Mouse (Mus musculus) left cerebral cortex, adult 9 months (tissue): ENCODE results near the gene Uvrag.

Experiments
- DNase-seq, 2 experiments: peaks; one replicate each; pipeline ENCODE4 v3.0.0; 2022; ENCODE audit warnings: low spot score in 2 of 2

Uvrag gene

DNA sequence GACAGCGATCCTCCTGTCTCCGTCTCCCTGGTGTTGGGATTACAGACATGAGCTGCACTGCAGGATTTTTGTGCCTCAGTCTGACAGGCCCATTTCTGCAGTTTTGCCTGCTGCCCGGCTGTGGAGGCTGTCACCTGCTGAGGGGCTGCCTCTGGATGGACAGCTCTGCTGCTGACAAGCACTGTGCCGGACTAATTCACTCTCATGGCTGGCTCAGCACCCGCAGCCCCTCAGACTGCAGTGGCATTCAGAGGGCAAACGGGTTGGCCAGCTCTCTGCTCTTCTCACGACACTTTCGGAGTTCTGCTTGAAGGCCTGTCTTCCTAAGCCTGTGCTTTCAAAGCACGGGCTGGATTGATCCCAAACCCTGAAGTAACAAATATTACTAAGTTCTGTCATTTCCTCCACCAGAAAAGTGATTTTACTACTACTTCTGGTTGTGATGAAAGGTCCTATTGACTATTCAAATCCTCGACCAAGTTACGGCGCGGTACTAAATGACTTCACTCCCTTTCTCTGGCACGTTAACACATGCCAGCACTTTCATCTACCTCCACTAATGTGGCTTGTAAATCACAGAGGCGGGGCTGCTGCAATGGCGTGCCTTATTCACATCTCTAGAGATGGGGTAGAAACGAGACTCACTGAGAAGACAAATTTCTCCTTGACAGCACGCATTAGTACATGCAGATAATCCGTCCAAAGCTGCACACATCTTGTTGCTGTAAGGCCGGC is 203.7 kb downstream of the Uvrag start:
- no peak for DNase-seq

DNA sequence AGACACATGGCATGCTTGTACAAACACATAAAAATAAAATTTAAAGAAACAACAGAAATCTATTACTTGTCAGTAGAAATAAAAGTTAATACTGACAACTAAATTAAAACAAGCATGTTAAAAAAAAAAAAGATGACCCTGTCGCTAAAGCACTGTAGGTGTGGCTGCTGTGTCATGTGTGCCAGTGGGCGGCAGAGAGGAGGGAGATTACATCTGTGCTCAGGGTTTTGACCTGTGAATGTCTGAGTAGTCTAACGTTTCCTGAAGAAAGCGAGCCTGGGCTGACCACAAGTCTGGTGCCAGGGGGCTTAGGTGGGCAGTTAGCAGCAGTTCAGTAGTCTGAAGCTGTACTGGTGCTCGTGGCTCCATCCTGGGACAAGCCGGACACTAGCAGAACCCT is 205.2 kb downstream of the Uvrag start:
- no peak for DNase-seq

DNA sequence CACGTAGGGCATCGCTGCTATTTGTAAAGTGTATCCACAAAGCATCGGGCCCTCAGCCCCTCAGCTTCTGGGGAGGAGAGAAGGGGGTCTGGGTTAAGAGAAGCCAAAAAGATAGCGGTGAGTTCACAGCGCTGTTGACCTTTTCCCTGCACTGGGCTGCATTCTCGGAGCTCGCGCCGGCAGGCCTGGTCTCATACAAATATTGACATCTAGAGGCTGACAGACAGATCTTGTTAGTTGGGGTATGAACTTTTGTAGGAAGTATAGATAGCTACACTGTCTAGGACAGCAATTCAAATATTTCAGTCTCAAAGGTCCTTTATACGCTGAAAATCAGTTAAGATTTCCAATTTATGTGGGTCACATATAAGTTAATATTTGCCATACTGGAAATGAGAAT is 205.7 kb downstream of the Uvrag start:
- no peak for DNase-seq

DNA sequence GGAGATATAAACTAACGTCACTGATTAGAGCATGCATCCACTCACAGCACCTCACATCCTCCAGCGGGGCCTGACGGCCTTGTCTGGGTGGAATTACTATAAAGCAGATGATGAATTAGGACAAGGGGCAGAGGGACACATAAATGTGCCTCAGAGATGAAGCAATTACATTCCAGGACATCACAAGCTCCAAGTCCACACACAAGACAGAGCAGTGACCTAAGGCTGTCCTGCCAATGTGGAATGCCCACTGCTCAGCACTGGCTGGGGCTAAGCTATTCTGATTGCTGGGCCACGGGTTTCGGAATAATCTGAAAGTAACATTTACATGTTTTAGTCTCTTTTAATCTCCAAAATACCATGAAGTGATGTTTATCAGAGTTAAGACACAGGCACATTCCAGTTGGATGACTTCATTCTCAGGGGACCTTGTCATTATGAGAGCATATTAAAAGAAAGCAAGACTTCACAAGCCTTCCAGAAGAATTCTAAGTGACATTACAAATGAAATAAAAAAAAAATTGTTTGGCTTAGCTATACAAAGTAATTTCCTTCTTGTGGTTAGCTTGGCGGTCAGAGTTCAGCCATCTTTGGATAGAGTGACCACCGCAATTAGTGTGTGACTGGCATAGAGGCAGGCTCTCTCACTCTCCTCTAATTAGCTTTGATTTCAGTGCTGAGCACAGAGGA is 212.5 kb downstream of the Uvrag start:
- no peak for DNase-seq

DNA sequence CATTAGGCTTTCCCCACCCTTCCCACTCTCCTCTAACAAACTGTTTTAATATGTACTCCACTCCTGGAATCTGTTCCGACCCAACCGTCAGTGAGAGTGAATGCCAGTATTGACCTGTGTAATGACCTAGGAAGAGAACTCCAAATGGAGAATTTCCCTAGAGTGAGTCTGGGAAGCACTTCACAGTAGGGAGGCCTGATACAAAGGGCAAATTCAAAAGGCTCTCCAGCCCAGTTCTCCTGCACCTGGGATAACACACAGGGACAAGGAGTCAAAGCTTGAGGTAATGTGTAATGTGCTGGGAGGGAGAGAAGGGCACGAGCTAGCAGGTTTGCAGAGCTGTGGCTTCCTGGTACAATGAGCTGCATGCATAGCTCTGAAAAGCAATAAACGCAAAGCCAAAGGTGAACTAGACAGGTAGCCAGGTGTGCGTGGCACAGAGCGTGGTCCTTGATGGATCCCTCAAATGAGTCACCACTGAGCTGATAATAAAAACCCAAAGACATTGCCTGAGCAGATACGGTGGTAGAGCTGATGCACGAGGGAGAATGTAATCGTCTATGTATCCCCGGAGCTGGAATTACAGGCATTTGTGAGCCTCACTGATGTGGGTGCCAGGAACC is 213.9 kb downstream of the Uvrag start:
- DNase-seq: no peak

DNA sequence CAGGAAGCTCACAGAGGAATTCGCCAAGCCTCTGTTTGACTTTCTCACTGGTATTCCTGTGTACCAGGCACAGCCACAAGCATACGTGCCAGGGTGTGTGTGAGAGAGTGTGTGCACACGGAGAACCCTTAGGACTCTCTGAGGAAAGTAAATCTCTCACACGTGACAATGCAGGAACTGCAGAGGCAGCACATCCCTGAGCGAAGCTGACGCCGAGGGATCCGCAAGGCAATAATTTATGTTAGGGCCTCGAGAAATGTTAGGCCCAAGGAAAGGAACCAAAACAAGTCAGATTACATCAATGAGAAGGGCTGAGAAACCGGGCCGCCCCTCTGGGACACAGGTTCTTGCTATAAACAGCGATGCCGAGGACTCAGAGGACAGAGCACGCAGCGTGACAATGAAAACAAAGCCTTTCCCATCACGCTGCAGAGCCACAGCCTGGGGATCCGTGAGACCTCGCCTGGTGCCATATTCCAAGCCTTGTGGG is 216.5 kb downstream of the Uvrag start:
- DNase-seq: peak in 1 of 2 experiments; percentile 22

DNA sequence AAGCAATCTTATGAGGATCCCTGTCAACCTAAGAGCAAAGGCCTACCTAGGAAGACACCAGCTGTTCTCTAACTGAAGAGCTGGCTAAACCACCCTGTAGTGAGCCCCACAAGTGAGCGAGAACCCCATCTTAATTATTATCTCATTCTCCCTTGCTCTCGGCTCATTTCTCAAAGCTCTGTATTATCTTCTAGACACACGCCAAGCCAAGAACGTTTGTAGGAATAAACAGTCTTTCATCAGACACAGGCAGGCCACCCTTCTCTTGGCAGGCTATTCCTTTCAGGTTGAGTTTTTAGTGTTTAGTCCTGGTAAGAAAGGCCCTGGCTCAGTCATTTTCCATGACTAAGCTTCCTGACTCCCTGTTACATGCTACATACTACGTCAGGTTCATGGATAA is 218.0 kb downstream of the Uvrag start:
- DNase-seq: no peak

DNA sequence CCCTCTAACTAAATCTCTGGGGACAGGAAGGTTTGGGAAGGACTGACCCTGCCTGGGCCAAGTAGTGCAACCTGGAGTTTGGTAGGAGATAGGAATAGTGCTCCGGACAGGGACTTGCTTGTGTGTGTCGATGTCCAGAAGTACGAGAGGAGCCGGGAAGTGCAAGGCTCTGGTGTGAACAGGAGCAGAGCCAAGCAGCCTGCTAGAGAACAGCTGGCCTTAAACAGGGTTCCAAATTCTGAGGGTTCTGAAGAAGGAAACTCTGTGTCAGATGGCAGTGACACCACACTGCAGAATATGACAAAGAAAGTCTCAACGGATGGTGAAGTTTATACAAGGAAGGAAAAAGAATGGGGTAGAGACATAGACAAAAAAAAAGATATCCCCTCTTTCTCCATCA is 223.5 kb downstream of the Uvrag start:
- DNase-seq: no peak

DNA sequence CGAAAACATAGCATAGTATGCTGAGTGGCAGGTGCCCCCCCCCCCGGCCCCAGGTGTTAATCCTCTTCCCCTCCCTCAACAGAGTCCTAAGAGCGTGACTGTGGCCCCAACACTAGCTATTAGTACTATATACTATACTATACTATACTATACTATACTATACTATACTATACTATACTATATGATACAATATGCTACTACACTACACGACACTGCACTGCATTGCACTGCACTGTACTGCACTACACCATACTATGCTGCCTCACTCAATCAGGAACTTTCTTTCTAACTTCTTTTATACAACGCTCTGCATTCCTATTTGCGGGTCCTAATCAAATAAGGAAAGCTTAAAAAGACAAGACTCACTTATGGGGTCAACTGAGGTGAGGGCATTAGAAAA is 224.4 kb downstream of the Uvrag start:
- DNase-seq: no peak

DNA sequence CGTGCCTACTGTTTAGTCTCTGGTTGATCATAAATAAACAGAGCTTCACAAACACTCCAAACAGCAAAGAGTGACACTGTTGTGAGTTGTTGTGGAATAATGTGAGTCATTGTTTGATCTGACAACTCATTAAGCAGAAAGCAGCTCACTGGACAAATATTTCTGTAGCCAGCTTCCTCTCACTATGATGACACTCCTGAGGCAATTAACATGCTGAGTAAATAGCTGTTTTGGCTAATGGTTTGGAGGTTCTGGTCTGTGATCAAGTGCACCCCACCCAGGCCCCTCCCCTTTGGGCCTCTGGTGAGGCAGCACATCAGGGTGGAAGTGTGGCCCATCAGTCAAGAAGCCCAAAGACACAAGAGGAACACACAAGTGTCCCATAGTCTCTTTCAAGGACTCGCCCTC is 228.0 kb downstream of the Uvrag start:
- DNase-seq: no peak

DNA sequence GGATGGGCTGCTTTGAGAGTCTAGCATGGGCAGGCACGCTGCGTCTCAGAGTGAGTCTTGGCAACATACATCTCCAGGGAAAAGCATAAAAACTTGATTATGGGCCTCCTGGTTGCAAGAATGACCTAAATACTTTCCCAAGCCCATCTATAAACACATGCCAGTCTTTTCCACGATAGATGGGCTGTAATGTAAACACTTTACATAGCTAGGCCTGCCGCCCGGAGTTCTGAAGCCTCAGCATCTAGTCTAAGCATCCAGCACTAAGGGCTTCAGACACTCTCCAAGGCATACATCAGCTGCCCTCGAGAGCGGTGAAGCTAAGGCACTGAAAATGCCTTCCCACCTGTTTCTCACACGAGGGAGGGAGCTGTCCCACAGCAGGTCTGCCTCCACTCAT is 229.7 kb downstream of the Uvrag start:
- DNase-seq: no peak

DNA sequence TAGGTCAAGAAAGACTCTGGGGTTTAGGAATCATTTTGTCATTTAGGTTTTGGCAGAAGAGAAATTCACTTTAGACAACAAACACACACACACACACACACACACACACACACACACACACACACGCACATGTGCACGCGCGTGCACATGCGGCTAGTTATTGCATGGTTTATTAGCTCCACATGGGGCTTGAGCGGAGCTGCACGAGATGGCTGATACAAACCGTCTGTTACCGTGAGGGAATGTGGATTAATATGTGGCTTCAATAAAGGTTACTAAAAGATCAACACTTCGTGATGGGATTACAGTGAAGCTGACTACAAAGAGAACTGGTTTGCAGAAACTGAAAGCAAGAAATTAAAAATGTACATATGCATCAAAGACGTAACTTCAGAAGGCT is 230.2 kb downstream of the Uvrag start:
- no peak for DNase-seq

DNA sequence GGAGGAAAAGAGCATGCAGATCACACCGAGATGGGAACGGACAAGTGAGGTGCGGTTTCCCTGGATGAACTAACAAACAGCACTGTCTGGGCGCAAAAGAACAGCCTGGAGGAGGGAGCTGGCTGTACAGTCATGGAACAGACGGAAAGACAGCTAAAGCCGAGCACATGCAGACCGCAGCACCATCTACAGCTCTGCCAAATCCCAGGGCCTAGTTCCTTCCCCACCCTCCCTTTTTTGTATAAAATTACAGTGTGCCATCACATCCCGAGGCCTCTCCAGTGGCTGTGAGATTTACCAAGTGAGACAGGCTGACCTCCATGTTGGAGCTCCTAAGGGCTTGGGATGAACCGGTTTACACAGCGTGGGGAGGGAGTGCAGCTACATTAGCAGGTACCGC is 230.8 kb downstream of the Uvrag start:
- DNase-seq: no peak

DNA sequence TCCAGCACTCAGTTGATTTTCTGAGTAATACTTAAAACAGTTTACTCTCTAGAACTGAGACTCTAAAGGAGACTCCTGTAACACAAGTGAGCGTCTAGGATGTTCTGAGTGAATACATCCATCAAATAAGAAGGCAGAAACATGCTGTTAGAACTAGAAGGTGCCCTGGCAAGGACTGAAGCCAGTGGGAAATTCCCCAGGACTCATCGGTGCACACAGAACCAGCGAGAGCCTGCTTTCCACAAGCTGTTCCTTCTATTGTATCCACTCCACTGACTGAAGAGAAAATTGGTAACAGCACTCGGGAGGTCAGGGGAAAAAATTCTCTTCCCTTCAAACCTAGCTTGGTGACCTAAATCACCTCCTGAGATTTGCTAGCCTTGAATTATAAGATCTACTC is 233.5 kb downstream of the Uvrag start:
- DNase-seq: no peak

DNA sequence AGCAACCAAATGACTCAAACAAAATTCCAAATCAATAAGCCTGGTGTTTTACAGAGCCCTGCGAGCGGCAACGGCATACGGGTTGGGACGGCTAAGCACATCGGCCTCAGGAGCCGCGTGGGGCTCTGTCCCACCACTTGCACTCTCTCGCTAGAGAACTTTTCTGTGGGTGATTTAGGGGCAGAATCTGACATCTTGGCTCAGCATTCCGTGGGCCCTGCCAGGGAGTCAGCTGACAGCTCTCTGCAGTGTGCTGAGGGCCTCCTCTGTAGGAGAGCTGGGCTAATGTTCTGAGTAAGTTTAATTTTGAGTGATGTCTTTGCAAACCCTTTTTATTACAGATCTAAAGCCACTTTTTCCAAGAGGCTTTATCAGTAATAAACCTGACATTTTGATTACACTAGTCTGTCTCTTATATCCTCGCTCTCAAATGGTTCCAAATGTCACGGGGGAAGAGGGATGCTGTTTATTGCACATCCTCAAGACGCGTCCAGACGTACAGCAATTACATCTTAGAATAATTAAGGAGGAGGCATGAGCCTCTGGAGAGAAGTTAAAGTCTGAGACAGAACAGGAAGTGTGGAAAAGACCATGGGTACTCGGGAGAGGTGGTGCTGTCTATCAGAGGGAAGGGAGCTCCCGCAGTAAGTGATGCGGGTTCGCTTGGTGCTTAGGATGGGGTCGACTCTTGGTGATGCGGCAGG is 236.1 kb downstream of the Uvrag start:
- DNase-seq: no peak

DNA sequence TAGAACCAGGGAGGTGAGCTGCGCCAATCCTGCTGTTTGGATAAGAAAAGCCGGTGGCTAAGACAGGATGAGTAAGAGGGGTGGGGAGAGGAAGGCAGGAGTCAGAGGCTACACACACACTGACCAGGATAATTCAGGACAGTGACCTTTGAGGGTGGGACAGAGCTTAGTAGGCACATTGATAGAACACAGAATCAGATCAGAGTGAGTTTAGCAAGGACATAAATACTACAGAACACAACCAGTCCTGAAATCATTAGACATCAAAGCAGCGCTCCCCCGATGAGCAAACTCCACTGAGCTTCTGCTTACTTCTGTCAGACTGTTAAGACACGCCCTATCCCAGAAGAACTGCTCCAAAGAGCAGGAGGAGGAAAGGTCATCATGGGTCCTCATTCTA is 237.1 kb downstream of the Uvrag start:
- DNase-seq: no peak

DNA sequence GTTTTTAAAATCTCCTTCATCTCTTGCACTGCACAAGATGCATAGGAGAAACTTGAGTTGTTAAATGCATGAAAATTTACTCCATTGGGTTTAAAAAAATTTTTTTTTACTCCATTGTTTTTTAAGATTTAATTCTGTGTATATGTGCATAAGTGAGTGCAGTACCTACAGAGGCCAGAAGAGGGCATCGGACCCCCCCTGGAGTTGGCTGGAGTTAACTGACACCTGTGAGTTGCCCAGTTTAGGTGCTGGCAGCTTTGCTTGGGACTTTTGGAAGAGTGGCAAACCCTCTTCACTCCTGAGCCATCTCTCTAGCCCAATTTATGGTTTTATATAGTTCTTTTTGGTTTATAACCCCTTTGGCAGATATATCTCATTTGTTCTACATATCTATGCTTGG is 239.8 kb downstream of the Uvrag start:
- no peak for DNase-seq

DNA sequence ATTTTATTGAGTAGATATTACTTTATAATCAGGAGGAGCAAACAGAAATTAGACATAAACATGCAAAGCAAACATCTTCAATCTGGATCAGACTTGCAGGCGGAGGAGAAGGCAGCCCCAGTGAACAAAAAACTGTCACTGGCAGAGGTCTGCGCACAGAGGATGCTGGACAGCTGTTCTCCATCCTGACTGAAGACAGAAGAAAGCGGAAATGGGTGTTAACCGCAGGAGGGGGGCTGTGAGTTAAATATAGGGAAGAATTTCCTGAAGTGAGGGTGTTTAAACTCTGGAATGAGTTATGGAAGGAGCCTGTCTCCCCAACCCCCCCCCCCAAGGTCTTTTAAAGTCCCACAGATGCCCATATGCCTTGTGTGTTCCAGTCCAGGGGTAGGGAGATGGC is 241.1 kb downstream of the Uvrag start:
- no peak for DNase-seq

DNA sequence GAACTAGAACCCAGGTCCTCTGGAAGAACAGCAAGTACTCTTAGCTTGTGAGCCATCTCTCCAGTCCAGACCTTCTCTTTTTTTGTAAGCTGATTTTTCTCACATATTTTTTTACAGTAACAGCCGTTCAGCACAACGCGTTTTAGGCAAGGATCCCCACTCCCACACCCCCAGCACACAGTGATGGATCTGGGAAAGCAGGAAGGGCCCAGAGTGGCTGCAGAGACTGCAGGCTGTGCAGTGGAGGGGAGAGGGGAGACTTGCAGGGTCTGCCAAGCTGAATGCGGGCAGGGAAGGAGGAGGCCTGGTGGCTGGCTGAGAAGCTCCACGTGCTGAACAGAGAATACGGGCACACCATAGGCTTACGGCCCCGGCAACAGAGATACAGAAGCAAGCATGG is 243.6 kb downstream of the Uvrag start:
- peak in 1 of 2 experiments; percentile 33 for DNase-seq

DNA sequence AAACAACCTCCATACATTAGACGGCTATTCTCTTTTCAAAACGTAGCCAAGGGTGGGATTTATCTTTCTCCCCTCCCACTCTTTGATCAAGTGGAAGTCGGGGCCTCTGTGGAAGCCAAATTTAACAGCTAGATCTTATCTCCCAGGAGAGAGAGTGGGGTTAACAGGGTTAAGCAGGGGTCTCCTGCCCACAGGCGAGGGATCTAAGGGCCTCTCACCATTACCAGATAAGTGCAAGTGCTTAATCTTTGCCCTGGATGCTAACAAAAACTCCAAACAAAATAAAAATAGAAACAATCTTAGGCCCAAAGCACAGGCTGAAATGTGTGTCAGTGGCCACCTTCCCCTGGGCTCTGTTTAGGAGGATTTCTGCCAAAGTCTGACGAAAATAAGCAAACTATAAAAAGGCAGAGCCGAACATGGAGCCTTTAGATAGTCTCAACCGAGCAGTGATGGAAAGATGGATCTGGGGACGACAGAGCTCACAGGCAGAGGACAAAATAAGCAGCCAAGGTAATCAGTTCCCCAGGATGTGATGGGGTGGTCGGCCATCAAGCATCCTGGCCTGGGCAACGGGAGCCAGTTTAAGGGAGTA is 245.3 kb downstream of the Uvrag start:
- no peak for DNase-seq

DNA sequence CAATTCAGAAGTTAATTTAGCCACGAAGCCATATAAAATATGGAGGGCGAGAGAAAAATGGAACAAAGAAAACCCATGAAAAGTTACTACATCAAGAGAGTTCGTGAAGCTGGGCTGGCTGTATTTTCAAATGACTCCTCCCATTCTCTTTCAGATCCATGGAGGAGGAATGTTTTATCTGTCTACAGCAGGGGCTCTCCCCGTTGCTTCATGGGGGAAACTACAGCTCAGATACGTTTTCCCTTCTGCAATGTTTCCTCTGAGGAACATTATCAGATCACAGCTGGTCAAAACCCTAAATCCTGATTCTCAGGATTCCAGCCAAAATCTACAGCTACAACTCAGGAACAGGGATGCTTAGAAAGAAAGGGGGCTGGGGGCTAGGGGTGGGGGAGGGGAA is 246.2 kb downstream of the Uvrag start:
- DNase-seq: no peak

DNA sequence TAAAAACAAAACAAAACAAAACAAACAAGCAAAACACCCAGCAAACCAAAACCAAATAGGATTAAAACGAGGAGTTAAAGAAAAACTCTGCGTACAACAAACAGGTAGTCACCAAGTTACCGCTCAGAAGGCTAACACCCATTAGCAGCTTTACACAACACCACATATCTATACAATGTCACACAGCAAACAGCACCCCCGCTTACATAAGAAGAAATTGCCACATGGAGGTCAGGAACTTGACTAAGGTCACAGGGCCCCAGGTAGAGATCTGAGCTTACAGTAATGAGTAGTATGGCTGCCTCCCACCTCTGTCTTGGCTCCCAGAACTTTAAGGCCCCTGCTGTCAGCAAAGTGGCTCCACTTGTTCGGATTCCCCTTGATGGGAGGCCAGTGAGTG is 246.6 kb downstream of the Uvrag start:
- DNase-seq: no peak
